Mouse (Mus musculus) kidney, embryonic 14.5 days (tissue): Measurements from ENCODE around the gene Galnt18. TPM values are rescaled to one million over a fixed set of nuclear protein-coding genes. Genes with fewer than 3 reads are reported as not detected.

Experiments
- ATAC-seq: fragments of 200-750 bp; cut with Nextera tagmentation; 2 replicates; pipeline ENCODE4 v1.8.0; 2017; ENCODE audit warnings: moderate number of reproducible peaks, mild to moderate bottlenecking, moderate TSS enrichment, moderate library complexity; ENCODE audit not compliant: low FRiP score, low TSS enrichment
- H3K27ac ChIP-seq: fragments of 300-500 bp; sonication (generic); 2 replicates; pipeline ENCODE4 v1.5.1; 2014; ENCODE audit warnings: low read depth, mild to moderate bottlenecking, low read length, moderate library complexity, mixed read lengths
- H3K27me3 ChIP-seq: fragments of 300-500 bp; sonication (generic); 2 replicates; pipeline ENCODE4 v1.6.1; 2014; ENCODE audit warnings: mild to moderate bottlenecking, low read length; ENCODE audit not compliant: control insufficient read depth, insufficient read depth
- H3K36me3 ChIP-seq: fragments of 300-500 bp; sonication (generic); 2 replicates; pipeline ENCODE4 v1.6.1; 2014; ENCODE audit warnings: low read length, mixed read lengths; ENCODE audit not compliant: control insufficient read depth, insufficient read depth
- H3K4me1 ChIP-seq: fragments of 300-500 bp; sonication (generic); 2 replicates; pipeline ENCODE4 v1.6.1; 2014; ENCODE audit warnings: low read length, mixed read lengths; ENCODE audit not compliant: control insufficient read depth, insufficient read depth
- H3K4me2 ChIP-seq: fragments of 300-500 bp; sonication (generic); replicated peaks from 2 replicates; pipeline ENCODE4 v1.6.1; 2014; ENCODE audit warnings: low read depth, mild to moderate bottlenecking, low read length
- H3K4me3 ChIP-seq: fragments of 300-500 bp; sonication (generic); 2 replicates; pipeline ENCODE4 v1.5.1; 2014; ENCODE audit warnings: mild to moderate bottlenecking, low read length
- H3K9ac ChIP-seq: fragments of 300-500 bp; sonication (generic); 2 replicates; pipeline ENCODE4 v1.6.1; 2014; ENCODE audit warnings: low read depth, mild to moderate bottlenecking, low read length, moderate library complexity
- H3K9me3 ChIP-seq: fragments of 300-500 bp; sonication (generic); 2 replicates; pipeline ENCODE4 v1.6.1; 2016; ENCODE audit warnings: low read length; ENCODE audit not compliant: control insufficient read depth
- WGBS: fragments of 180-500 bp; shearing (Covaris S2); extraction: QIAGEN DNeasy Blood & Tissue Kit; methylation state at CpG from one replicate; pipeline ENCODE4 v1.1.7; 2014; 5-methylcytosine and 5-hydroxymethylcytosine counted together
- polyA plus RNA-seq: library from polyadenylated mRNA; unstranded; fragments of >200 nt; fragmentation: Nextera tagmentation; extraction: Ambion mirVana; gene quantifications from 2 replicates; pipeline ENCODE4 v1.2.1, GENCODE M21; 2014

Galnt18 gene
- polyA plus RNA-seq, 1 experiment from 2014 or later = 17.8 TPM

- Histone ChIP-seq H3K4me3 (no peak overlapping the region), H3K4me2 (no peak overlapping the region), H3K27ac (no peak overlapping the region), H3K4me1 (no peaks in the 10 kb centered on the region), H3K9ac (no peak overlapping the region), H3K9me3 (no peaks in the 10 kb centered on the region), H3K27me3 (no peaks in the 10 kb centered on the region), H3K36me3 (no peaks in the 10 kb centered on the region)
- ATAC-seq = no peak
- WGBS = 77% methylated on average over 1 of the region's 1 CpGs
Observed at GRCm38 (mm10) chr7:111614471-111614870, 165.3 kb downstream of the Galnt18 start.

- H3K9ac ChIP-seq = no peak overlapping the region
- no peak overlapping the region for H3K4me3 ChIP-seq
- H3K4me2 ChIP-seq = no peak overlapping the region
- H3K9me3 ChIP-seq = no peaks in the 10 kb centered on the region
- no peaks in the 10 kb centered on the region for H3K36me3 ChIP-seq
- H3K4me1 ChIP-seq = no peaks in the 10 kb centered on the region
- 89% methylated on average over 2 of the region's 2 CpGs for WGBS
- H3K27me3 ChIP-seq = no peaks in the 10 kb centered on the region
- H3K27ac ChIP-seq = no peak overlapping the region
- ATAC-seq = no peak
Observed at GRCm38 (mm10) chr7:111607476-111607875, 172.3 kb downstream of the Galnt18 start.

GRCm38 (mm10) chr7:111606091-111606490 lies 173.7 kb downstream of the Galnt18 start:
- Histone ChIP-seq H3K9me3 (no peaks in the 10 kb centered on the region), H3K4me2 (no peak overlapping the region), H3K4me3 (no peak overlapping the region), H3K27ac (no peak overlapping the region), H3K36me3 (no peaks in the 10 kb centered on the region), H3K27me3 (no peaks in the 10 kb centered on the region), H3K4me1 (no peaks in the 10 kb centered on the region), H3K9ac (no peak overlapping the region)
- no peak for ATAC-seq
- 90% methylated on average over 3 of the region's 3 CpGs for WGBS

- no peak overlapping the region for H3K9ac ChIP-seq
- no peaks in the 10 kb centered on the region for H3K36me3 ChIP-seq
- H3K4me1 ChIP-seq = no peaks in the 10 kb centered on the region
- no peak overlapping the region for H3K4me2 ChIP-seq
- no peak for ATAC-seq
- H3K9me3 ChIP-seq = no peaks in the 10 kb centered on the region
- no peak overlapping the region for H3K27ac ChIP-seq
- H3K27me3 ChIP-seq = no peaks in the 10 kb centered on the region
- H3K4me3 ChIP-seq = no peak overlapping the region
Observed at GRCm38 (mm10) chr7:111605663-111606062, 174.1 kb downstream of the Galnt18 start.

- Histone ChIP-seq H3K27ac (no peak overlapping the region), H3K27me3 (no peaks in the 10 kb centered on the region), H3K4me2 (no peak overlapping the region), H3K9me3 (no peaks in the 10 kb centered on the region), H3K9ac (no peak overlapping the region), H3K4me1 (no peaks in the 10 kb centered on the region), H3K4me3 (no peak overlapping the region), H3K36me3 (no peaks in the 10 kb centered on the region)
- WGBS = 79% methylated on average over 2 of the region's 2 CpGs
- no peak for ATAC-seq
Observed at GRCm38 (mm10) chr7:111604578-111605208, 175.1 kb downstream of the Galnt18 start.

GRCm38 (mm10) chr7:111603186-111603585 lies 176.6 kb downstream of the Galnt18 start:
- Histone ChIP-seq H3K4me2 (no peak overlapping the region), H3K4me3 (no peak overlapping the region), H3K27ac (no peak overlapping the region), H3K36me3 (no peaks in the 10 kb centered on the region), H3K9me3 (no peaks in the 10 kb centered on the region), H3K27me3 (no peaks in the 10 kb centered on the region), H3K4me1 (no peaks in the 10 kb centered on the region), H3K9ac (no peak overlapping the region)
- 67% methylated on average over 4 of the region's 4 CpGs for WGBS
- ATAC-seq = no peak

GRCm38 (mm10) chr7:111601339-111602067 lies 178.3 kb downstream of the Galnt18 start:
- no peak overlapping the region for H3K4me2 ChIP-seq
- no peaks in the 10 kb centered on the region for H3K27me3 ChIP-seq
- no peak overlapping the region for H3K27ac ChIP-seq
- ATAC-seq = no peak
- no peak overlapping the region for H3K9ac ChIP-seq
- no peaks in the 10 kb centered on the region for H3K36me3 ChIP-seq
- no peak overlapping the region for H3K4me3 ChIP-seq
- WGBS = 86% methylated on average over 4 of the region's 4 CpGs
- no peaks in the 10 kb centered on the region for H3K9me3 ChIP-seq
- no peaks in the 10 kb centered on the region for H3K4me1 ChIP-seq

- ATAC-seq = no peak
- Histone ChIP-seq H3K9ac (no peak overlapping the region), H3K36me3 (no peaks in the 10 kb centered on the region), H3K27me3 (no peaks in the 10 kb centered on the region), H3K9me3 (no peaks in the 10 kb centered on the region), H3K4me1 (no peaks in the 10 kb centered on the region), H3K27ac (no peak overlapping the region), H3K4me2 (no peak overlapping the region), H3K4me3 (no peak overlapping the region)
- 69% methylated on average over 6 of the region's 6 CpGs for WGBS
Observed at GRCm38 (mm10) chr7:111600756-111601155, 179.0 kb downstream of the Galnt18 start.

- no peak for ATAC-seq
- no peak overlapping the region for H3K4me2 ChIP-seq
- no peaks in the 10 kb centered on the region for H3K36me3 ChIP-seq
- no peaks in the 10 kb centered on the region for H3K9me3 ChIP-seq
- no peak overlapping the region for H3K27ac ChIP-seq
- H3K27me3 ChIP-seq = no peaks in the 10 kb centered on the region
- no peaks in the 10 kb centered on the region for H3K4me1 ChIP-seq
- 90% methylated on average over 6 of the region's 6 CpGs for WGBS
- no peak overlapping the region for H3K4me3 ChIP-seq
- no peak overlapping the region for H3K9ac ChIP-seq
Observed at GRCm38 (mm10) chr7:111593680-111594079, 186.1 kb downstream of the Galnt18 start.
